Mouse (Mus musculus): ENCODE data around the gene Endov. TPM values are rescaled to one million over a fixed set of nuclear protein-coding genes. Genes with fewer than 3 reads are reported as not detected.

The Endov gene
- polyA plus RNA-seq (2014; fragmentation: Nextera tagmentation; extraction: Ambion mirVana) = 15.7 and 17.0 TPM in 2 replicates

GRCm38 (mm10) chr11:119490861-119491689, at the start of gene Endov:
Gene Endov (plus strand): TSS chr11:119491347.
- Histone ChIP-seq H3K4me3 (ENCODE audit: low read depth, low read length) (peak within 1 kb of the TSS; percentile 74), H3K4me1 (ENCODE audit: control insufficient read depth, insufficient read depth, low read length) (peaks cover 11% of the 10 kb centered on the region; the same call in 1 of the 2 replicates), H3K36me3 (ENCODE audit: control insufficient read depth, insufficient read depth, low read length) (peaks cover 11% of the 10 kb centered on the region; the same call in 1 of the 2 replicates), H3K27ac (ENCODE audit: low read length) (peak within 1 kb of the TSS; percentile 82), H3K4me2 (replicated peaks; ENCODE audit: low read depth, low read length) (peak within 1 kb of the TSS; percentile 89), H3K9me3 (ENCODE audit: control insufficient read depth, low read depth, low read length) (no peaks in the 10 kb centered on the region), H3K9ac (replicated peaks; ENCODE audit: low read depth, low read length) (peak within 1 kb of the TSS; percentile 88), H3K27me3 (ENCODE audit: control insufficient read depth, insufficient read depth, low read length) (no peaks in the 10 kb centered on the region)
- peak; percentile 94 for ATAC-seq (ENCODE audit: insufficient number of reproducible peaks, insufficient read depth, low FRiP score, low read depth)
- 1% methylated on average over 66 of the region's 66 CpGs for WGBS

GRCm38 (mm10) chr11:119442199-119442598, 48.9 kb upstream of the Endov start:
- ATAC-seq (ENCODE audit: insufficient number of reproducible peaks, insufficient read depth, low FRiP score, low read depth) = no peak
- 92% methylated on average over 8 of the region's 8 CpGs for WGBS
- H3K4me2 ChIP-seq (replicated peaks; ENCODE audit: low read depth, low read length) = no peak overlapping the region
- no peak overlapping the region for H3K27ac ChIP-seq (ENCODE audit: low read length)
- H3K4me3 ChIP-seq (ENCODE audit: low read depth, low read length) = no peak overlapping the region
- H3K4me1 ChIP-seq (ENCODE audit: control insufficient read depth, insufficient read depth, low read length) = no peaks in the 10 kb centered on the region
- H3K9ac ChIP-seq (replicated peaks; ENCODE audit: low read depth, low read length) = no peak overlapping the region
- peaks cover 18% of the 10 kb centered on the region for H3K36me3 ChIP-seq (ENCODE audit: control insufficient read depth, insufficient read depth, low read length)
- no peaks in the 10 kb centered on the region for H3K27me3 ChIP-seq (ENCODE audit: control insufficient read depth, insufficient read depth, low read length)
- H3K9me3 ChIP-seq (ENCODE audit: control insufficient read depth, low read depth, low read length) = no peaks in the 10 kb centered on the region

GRCm38 (mm10) chr11:119443442-119443841, 47.7 kb upstream of the Endov start:
- no peak overlapping the region for H3K4me3 ChIP-seq (ENCODE audit: low read depth, low read length)
- no peaks in the 10 kb centered on the region for H3K9me3 ChIP-seq (ENCODE audit: control insufficient read depth, low read depth, low read length)
- no peaks in the 10 kb centered on the region for H3K4me1 ChIP-seq (ENCODE audit: control insufficient read depth, insufficient read depth, low read length)
- no peak overlapping the region for H3K4me2 ChIP-seq (replicated peaks; ENCODE audit: low read depth, low read length)
- ATAC-seq (ENCODE audit: insufficient number of reproducible peaks, insufficient read depth, low FRiP score, low read depth) = no peak
- WGBS = 88% methylated on average over 9 of the region's 9 CpGs
- no peak overlapping the region for H3K27ac ChIP-seq (ENCODE audit: low read length)
- no peaks in the 10 kb centered on the region for H3K27me3 ChIP-seq (ENCODE audit: control insufficient read depth, insufficient read depth, low read length)
- peaks cover 12% of the 10 kb centered on the region; the same call in 1 of the 2 replicates for H3K36me3 ChIP-seq (ENCODE audit: control insufficient read depth, insufficient read depth, low read length)
- H3K9ac ChIP-seq (replicated peaks; ENCODE audit: low read depth, low read length) = no peak overlapping the region

- 87% methylated on average over 4 of the region's 4 CpGs for WGBS
- no peaks in the 10 kb centered on the region for H3K4me1 ChIP-seq (ENCODE audit: control insufficient read depth, insufficient read depth, low read length)
- ATAC-seq (ENCODE audit: insufficient number of reproducible peaks, insufficient read depth, low FRiP score, low read depth) = no peak
- H3K36me3 ChIP-seq (ENCODE audit: control insufficient read depth, insufficient read depth, low read length) = peaks cover 10% of the 10 kb centered on the region
- H3K9ac ChIP-seq (replicated peaks; ENCODE audit: low read depth, low read length) = no peak overlapping the region
- no peaks in the 10 kb centered on the region for H3K9me3 ChIP-seq (ENCODE audit: control insufficient read depth, low read depth, low read length)
- no peak overlapping the region for H3K27ac ChIP-seq (ENCODE audit: low read length)
- H3K27me3 ChIP-seq (ENCODE audit: control insufficient read depth, insufficient read depth, low read length) = no peaks in the 10 kb centered on the region
- H3K4me2 ChIP-seq (replicated peaks; ENCODE audit: low read depth, low read length) = no peak overlapping the region
- H3K4me3 ChIP-seq (ENCODE audit: low read depth, low read length) = no peak overlapping the region
Measured at GRCm38 (mm10) chr11:119456097-119456496, 35.0 kb upstream of the Endov start.

- WGBS = 91% methylated on average over 4 of the region's 4 CpGs
- H3K36me3 ChIP-seq (ENCODE audit: control insufficient read depth, insufficient read depth, low read length) = peaks cover 8% of the 10 kb centered on the region
Measured at GRCm38 (mm10) chr11:119477876-119478275, 13.3 kb upstream of the Endov start.

GRCm38 (mm10) chr11:119491690-119492087, 542 bp downstream of the Endov start:
- peaks cover 10% of the 10 kb centered on the region; the same call in 1 of the 2 replicates for H3K36me3 ChIP-seq (ENCODE audit: control insufficient read depth, insufficient read depth, low read length)
- H3K27me3 ChIP-seq (ENCODE audit: control insufficient read depth, insufficient read depth, low read length) = no peaks in the 10 kb centered on the region
- H3K9ac ChIP-seq (replicated peaks; ENCODE audit: low read depth, low read length) = peak overlapping the region; percentile 88
- peaks cover 11% of the 10 kb centered on the region; the same call in 1 of the 2 replicates for H3K4me1 ChIP-seq (ENCODE audit: control insufficient read depth, insufficient read depth, low read length)
- 5% methylated on average over 27 of the region's 27 CpGs for WGBS
- H3K4me3 ChIP-seq (ENCODE audit: low read depth, low read length) = peak overlapping the region; percentile 74
- no peak for ATAC-seq (ENCODE audit: insufficient number of reproducible peaks, insufficient read depth, low FRiP score, low read depth)
- peak overlapping the region; percentile 82; the same call in 1 of the 2 replicates for H3K27ac ChIP-seq (ENCODE audit: low read length)
- no peaks in the 10 kb centered on the region for H3K9me3 ChIP-seq (ENCODE audit: control insufficient read depth, low read depth, low read length)
- H3K4me2 ChIP-seq (replicated peaks; ENCODE audit: low read depth, low read length) = peak overlapping the region; percentile 89

More at GRCm38 (mm10) chr11:119477876-119478275, 13.3 kb upstream of the Endov start:
- H3K4me2 ChIP-seq (replicated peaks; ENCODE audit: low read depth, low read length) = no peak overlapping the region
- H3K27me3 ChIP-seq (ENCODE audit: control insufficient read depth, insufficient read depth, low read length) = no peaks in the 10 kb centered on the region
- no peak for ATAC-seq (ENCODE audit: insufficient number of reproducible peaks, insufficient read depth, low FRiP score, low read depth)
- no peak overlapping the region for H3K4me3 ChIP-seq (ENCODE audit: low read depth, low read length)
- H3K27ac ChIP-seq (ENCODE audit: low read length) = no peak overlapping the region
- H3K9me3 ChIP-seq (ENCODE audit: control insufficient read depth, low read depth, low read length) = no peaks in the 10 kb centered on the region
- H3K4me1 ChIP-seq (ENCODE audit: control insufficient read depth, insufficient read depth, low read length) = no peaks in the 10 kb centered on the region
- no peak overlapping the region for H3K9ac ChIP-seq (replicated peaks; ENCODE audit: low read depth, low read length)

- no peak overlapping the region for H3K9ac ChIP-seq (replicated peaks; ENCODE audit: low read depth, low read length)
- 93% methylated on average over 6 of the region's 6 CpGs for WGBS
- no peak overlapping the region; the same call in 1 of the 2 replicates for H3K4me2 ChIP-seq (replicated peaks; ENCODE audit: low read depth, low read length)
- ATAC-seq (ENCODE audit: insufficient number of reproducible peaks, insufficient read depth, low FRiP score, low read depth) = no peak
- H3K4me3 ChIP-seq (ENCODE audit: low read depth, low read length) = no peak overlapping the region
- H3K27me3 ChIP-seq (ENCODE audit: control insufficient read depth, insufficient read depth, low read length) = no peaks in the 10 kb centered on the region
- H3K4me1 ChIP-seq (ENCODE audit: control insufficient read depth, insufficient read depth, low read length) = peaks cover 11% of the 10 kb centered on the region; the same call in 1 of the 2 replicates
- H3K27ac ChIP-seq (ENCODE audit: low read length) = no peak overlapping the region
- no peaks in the 10 kb centered on the region for H3K9me3 ChIP-seq (ENCODE audit: control insufficient read depth, low read depth, low read length)
- H3K36me3 ChIP-seq (ENCODE audit: control insufficient read depth, insufficient read depth, low read length) = 0 out of 2 replicates have a peak, but pooled peaks cover 6% of the 10 kb centered on the region
Measured at GRCm38 (mm10) chr11:119492830-119493229, 1.7 kb downstream of the Endov start.

GRCm38 (mm10) chr11:119493516-119493915, 2.4 kb downstream of the Endov start:
- Histone ChIP-seq H3K36me3 (ENCODE audit: control insufficient read depth, insufficient read depth, low read length) (0 out of 2 replicates have a peak, but pooled peaks cover 6% of the 10 kb centered on the region), H3K27me3 (ENCODE audit: control insufficient read depth, insufficient read depth, low read length) (no peaks in the 10 kb centered on the region), H3K27ac (ENCODE audit: low read length) (no peak overlapping the region), H3K4me1 (ENCODE audit: control insufficient read depth, insufficient read depth, low read length) (peaks cover 11% of the 10 kb centered on the region; the same call in 1 of the 2 replicates), H3K4me3 (ENCODE audit: low read depth, low read length) (no peak overlapping the region), H3K9me3 (ENCODE audit: control insufficient read depth, low read depth, low read length) (no peaks in the 10 kb centered on the region), H3K4me2 (replicated peaks; ENCODE audit: low read depth, low read length) (no peak overlapping the region), H3K9ac (replicated peaks; ENCODE audit: low read depth, low read length) (no peak overlapping the region)
- 68% methylated on average over 4 of the region's 4 CpGs for WGBS
- no peak for ATAC-seq (ENCODE audit: insufficient number of reproducible peaks, insufficient read depth, low FRiP score, low read depth)

All from stomach, embryonic 14.5 days (tissue).